Mouse (Mus musculus): Measurements from ENCODE around the gene Tm6sf2. TPM values are rescaled to one million over a fixed set of nuclear protein-coding genes. Genes with fewer than 3 reads are reported as not detected.

Tm6sf2 gene
- polyA plus RNA-seq, 1 experiment, result 5.1 TPM

- H3K4me1 ChIP-seq (replicated peaks; ENCODE audit: control insufficient read depth, insufficient read depth, low read length), result no peaks in the 10 kb centered on the region
- peak; percentile 55 for DNase-seq
- H3K36me3 ChIP-seq (ENCODE audit: control insufficient read depth, insufficient read depth, low read length), result no peaks in the 10 kb centered on the region
- TF ChIP-seq CTCF (IDR thresholded peaks at IDR 0.05; ENCODE audit: borderline replicate concordance, control insufficient read depth, extremely low read depth, insufficient read depth, low read length, poor library complexity) (peak; percentile 85), POLR2A (IDR thresholded peaks at IDR 0.05; ENCODE audit: control insufficient read depth, extremely low read depth, insufficient read depth, low read length, poor library complexity) (no peak)
- WGBS, result 6% methylated on average over 6 of the region's 6 CpGs
- no peak overlapping the region for H3K27ac ChIP-seq (ENCODE audit: control insufficient read depth, insufficient read depth, low read length)
- no peak overlapping the region for H3K4me3 ChIP-seq (ENCODE audit: control insufficient read depth, insufficient read depth, low read length)
- no peaks in the 10 kb centered on the region for H3K27me3 ChIP-seq (ENCODE audit: control insufficient read depth, insufficient read depth, low read length)
Observed at GRCm38 (mm10) chr8:70104506-70104905, 31.8 kb downstream of the Tm6sf2 start.

- DNase-seq, result no peak
- Histone ChIP-seq H3K27me3 (ENCODE audit: control insufficient read depth, insufficient read depth, low read length) (no peaks in the 10 kb centered on the region), H3K27ac (ENCODE audit: control insufficient read depth, insufficient read depth, low read length) (no peak overlapping the region), H3K36me3 (ENCODE audit: control insufficient read depth, insufficient read depth, low read length) (no peaks in the 10 kb centered on the region), H3K4me1 (replicated peaks; ENCODE audit: control insufficient read depth, insufficient read depth, low read length) (no peaks in the 10 kb centered on the region), H3K4me3 (ENCODE audit: control insufficient read depth, insufficient read depth, low read length) (no peak overlapping the region)
- TF ChIP-seq CTCF (IDR thresholded peaks at IDR 0.05; ENCODE audit: borderline replicate concordance, control insufficient read depth, extremely low read depth, insufficient read depth, low read length, poor library complexity) (no peak), POLR2A (IDR thresholded peaks at IDR 0.05; ENCODE audit: control insufficient read depth, extremely low read depth, insufficient read depth, low read length, poor library complexity) (no peak)
- 53% methylated on average over 7 of the region's 7 CpGs for WGBS
Observed at GRCm38 (mm10) chr8:70104922-70105321, 32.2 kb downstream of the Tm6sf2 start.

GRCm38 (mm10) chr8:70110451-70110850 is 37.7 kb downstream of the Tm6sf2 start:
- 94% methylated on average over 2 of the region's 2 CpGs for WGBS
- no peak for DNase-seq
- Histone ChIP-seq H3K27me3 (ENCODE audit: control insufficient read depth, insufficient read depth, low read length) (peaks cover 12% of the 10 kb centered on the region; the same call in 1 of the 2 replicates), H3K4me3 (ENCODE audit: control insufficient read depth, insufficient read depth, low read length) (no peak overlapping the region), H3K4me1 (replicated peaks; ENCODE audit: control insufficient read depth, insufficient read depth, low read length) (no peaks in the 10 kb centered on the region), H3K27ac (ENCODE audit: control insufficient read depth, insufficient read depth, low read length) (no peak overlapping the region), H3K36me3 (ENCODE audit: control insufficient read depth, insufficient read depth, low read length) (no peaks in the 10 kb centered on the region)
- TF ChIP-seq POLR2A (IDR thresholded peaks at IDR 0.05; ENCODE audit: control insufficient read depth, extremely low read depth, insufficient read depth, low read length, poor library complexity) (no peak), CTCF (IDR thresholded peaks at IDR 0.05; ENCODE audit: borderline replicate concordance, control insufficient read depth, extremely low read depth, insufficient read depth, low read length, poor library complexity) (no peak)

GRCm38 (mm10) chr8:70111192-70111795 is 38.6 kb downstream of the Tm6sf2 start:
- Histone ChIP-seq H3K4me1 (replicated peaks; ENCODE audit: control insufficient read depth, insufficient read depth, low read length) (no peaks in the 10 kb centered on the region), H3K36me3 (ENCODE audit: control insufficient read depth, insufficient read depth, low read length) (no peaks in the 10 kb centered on the region), H3K27me3 (ENCODE audit: control insufficient read depth, insufficient read depth, low read length) (peaks cover 12% of the 10 kb centered on the region; the same call in 1 of the 2 replicates), H3K27ac (ENCODE audit: control insufficient read depth, insufficient read depth, low read length) (no peak overlapping the region), H3K4me3 (ENCODE audit: control insufficient read depth, insufficient read depth, low read length) (no peak overlapping the region)
- WGBS, result 66% methylated on average over 23 of the region's 23 CpGs
- DNase-seq, result no peak
- TF ChIP-seq POLR2A (IDR thresholded peaks at IDR 0.05; ENCODE audit: control insufficient read depth, extremely low read depth, insufficient read depth, low read length, poor library complexity), result no peak
- no peak for TF ChIP-seq CTCF (IDR thresholded peaks at IDR 0.05; ENCODE audit: borderline replicate concordance, control insufficient read depth, extremely low read depth, insufficient read depth, low read length, poor library complexity)

- no peaks in the 10 kb centered on the region for H3K36me3 ChIP-seq (ENCODE audit: control insufficient read depth, insufficient read depth, low read length)
Observed at GRCm38 (mm10) chr8:70112401-70113016, 39.8 kb downstream of the Tm6sf2 start.

GRCm38 (mm10) chr8:70114488-70114887 is 41.8 kb downstream of the Tm6sf2 start:
- Histone ChIP-seq H3K27me3 (ENCODE audit: control insufficient read depth, insufficient read depth, low read length) (peaks cover 12% of the 10 kb centered on the region; the same call in 1 of the 2 replicates), H3K4me1 (replicated peaks; ENCODE audit: control insufficient read depth, insufficient read depth, low read length) (no peaks in the 10 kb centered on the region), H3K4me3 (ENCODE audit: control insufficient read depth, insufficient read depth, low read length) (no peak overlapping the region), H3K36me3 (ENCODE audit: control insufficient read depth, insufficient read depth, low read length) (no peaks in the 10 kb centered on the region), H3K27ac (ENCODE audit: control insufficient read depth, insufficient read depth, low read length) (no peak overlapping the region)
- DNase-seq, result no peak
- 14% methylated on average over 6 of the region's 6 CpGs for WGBS
- TF ChIP-seq POLR2A (IDR thresholded peaks at IDR 0.05; ENCODE audit: control insufficient read depth, extremely low read depth, insufficient read depth, low read length, poor library complexity) (no peak), CTCF (IDR thresholded peaks at IDR 0.05; ENCODE audit: borderline replicate concordance, control insufficient read depth, extremely low read depth, insufficient read depth, low read length, poor library complexity) (no peak)

More at GRCm38 (mm10) chr8:70112401-70113016, 39.8 kb downstream of the Tm6sf2 start:
- TF ChIP-seq CTCF (IDR thresholded peaks at IDR 0.05; ENCODE audit: borderline replicate concordance, control insufficient read depth, extremely low read depth, insufficient read depth, low read length, poor library complexity), result no peak
- TF ChIP-seq POLR2A (IDR thresholded peaks at IDR 0.05; ENCODE audit: control insufficient read depth, extremely low read depth, insufficient read depth, low read length, poor library complexity), result no peak
- DNase-seq, result no peak
- 12% methylated on average over 43 of the region's 43 CpGs for WGBS
- Histone ChIP-seq H3K27me3 (ENCODE audit: control insufficient read depth, insufficient read depth, low read length) (peaks cover 12% of the 10 kb centered on the region; the same call in 1 of the 2 replicates), H3K4me3 (ENCODE audit: control insufficient read depth, insufficient read depth, low read length) (no peak overlapping the region), H3K27ac (ENCODE audit: control insufficient read depth, insufficient read depth, low read length) (no peak overlapping the region), H3K4me1 (replicated peaks; ENCODE audit: control insufficient read depth, insufficient read depth, low read length) (no peaks in the 10 kb centered on the region)
